Mouse (Mus musculus): ENCODE results near the gene Scand1. TPM values are rescaled to one million over a fixed set of nuclear protein-coding genes. Genes with fewer than 3 reads are reported as not detected.
A peak's percentile ranks its signal among the peaks of the same experiment; 100 is the strongest.

Gene Scand1
- polyA plus RNA-seq, 1 experiment from 2014 or later: 104 TPM

GRCm38 (mm10) chr2:156340078-156340477, 27.6 kb upstream of the Scand1 start:
- H3K9me3 ChIP-seq (ENCODE audit: control insufficient read depth, low read length): no peaks in the 10 kb centered on the region
- H3K27me3 ChIP-seq (ENCODE audit: control insufficient read depth, insufficient read depth, low read length): no peaks in the 10 kb centered on the region
- no peak overlapping the region for H3K27ac ChIP-seq
- 93% methylated on average over 4 of the region's 4 CpGs for WGBS
- no peak for DNase-seq (ENCODE audit: low spot score)
- ATAC-seq (ENCODE audit: low FRiP score): no peak
- H3K4me1 ChIP-seq (replicated peaks; ENCODE audit: control insufficient read depth, insufficient read depth, low read length): no peaks in the 10 kb centered on the region
- no peak overlapping the region for H3K9ac ChIP-seq
- no peaks in the 10 kb centered on the region for H3K36me3 ChIP-seq (replicated peaks; ENCODE audit: control insufficient read depth, insufficient read depth)
- H3K4me3 ChIP-seq (replicated peaks; ENCODE audit: low read length): no peak overlapping the region
- H3K4me2 ChIP-seq (replicated peaks): no peak overlapping the region

GRCm38 (mm10) chr2:156331446-156331965, 19.0 kb upstream of the Scand1 start:
- H3K4me2 ChIP-seq (replicated peaks): no peak overlapping the region
- H3K9me3 ChIP-seq (ENCODE audit: control insufficient read depth, low read length): no peaks in the 10 kb centered on the region
- H3K4me3 ChIP-seq (replicated peaks; ENCODE audit: low read length): no peak overlapping the region
- no peak for DNase-seq (ENCODE audit: low spot score)
- WGBS: 80% methylated on average over 7 of the region's 7 CpGs
- no peaks in the 10 kb centered on the region for H3K27me3 ChIP-seq (ENCODE audit: control insufficient read depth, insufficient read depth, low read length)
- no peak for ATAC-seq (ENCODE audit: low FRiP score)
- no peak overlapping the region for H3K9ac ChIP-seq
- no peaks in the 10 kb centered on the region for H3K36me3 ChIP-seq (replicated peaks; ENCODE audit: control insufficient read depth, insufficient read depth)
- no peak overlapping the region for H3K27ac ChIP-seq
- no peaks in the 10 kb centered on the region for H3K4me1 ChIP-seq (replicated peaks; ENCODE audit: control insufficient read depth, insufficient read depth, low read length)

DNA sequence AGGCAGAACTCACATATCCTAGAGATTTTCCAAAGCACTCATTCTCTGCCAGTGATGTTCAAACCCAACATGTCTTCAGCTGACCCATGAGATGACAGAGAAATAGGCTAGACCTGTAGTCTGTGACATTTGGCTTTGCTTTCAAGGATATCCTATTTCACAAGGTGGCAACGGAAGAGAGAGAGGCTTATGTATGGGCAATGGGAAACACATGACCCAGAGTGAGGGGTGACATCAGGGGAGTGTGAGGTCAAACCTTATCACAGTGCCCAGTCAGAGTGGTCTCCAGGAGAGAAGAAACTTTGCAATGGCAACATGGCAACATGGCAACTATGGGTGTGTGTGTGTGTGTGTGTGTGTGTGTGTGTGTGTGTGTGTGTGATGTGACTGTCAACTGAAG, 18.2 kb upstream of the Scand1 start:
- no peak overlapping the region for H3K4me2 ChIP-seq (replicated peaks)
- H3K27ac ChIP-seq: no peak overlapping the region
- DNase-seq (ENCODE audit: low spot score): no peak
- H3K9me3 ChIP-seq (ENCODE audit: control insufficient read depth, low read length): no peaks in the 10 kb centered on the region
- 65% methylated on average over 1 of the region's 1 CpGs for WGBS
- H3K4me3 ChIP-seq (replicated peaks; ENCODE audit: low read length): no peak overlapping the region
- no peak for ATAC-seq (ENCODE audit: low FRiP score)
- no peaks in the 10 kb centered on the region for H3K27me3 ChIP-seq (ENCODE audit: control insufficient read depth, insufficient read depth, low read length)
- no peak overlapping the region for H3K9ac ChIP-seq
- H3K36me3 ChIP-seq (replicated peaks; ENCODE audit: control insufficient read depth, insufficient read depth): no peaks in the 10 kb centered on the region
- no peaks in the 10 kb centered on the region for H3K4me1 ChIP-seq (replicated peaks; ENCODE audit: control insufficient read depth, insufficient read depth, low read length)

DNA sequence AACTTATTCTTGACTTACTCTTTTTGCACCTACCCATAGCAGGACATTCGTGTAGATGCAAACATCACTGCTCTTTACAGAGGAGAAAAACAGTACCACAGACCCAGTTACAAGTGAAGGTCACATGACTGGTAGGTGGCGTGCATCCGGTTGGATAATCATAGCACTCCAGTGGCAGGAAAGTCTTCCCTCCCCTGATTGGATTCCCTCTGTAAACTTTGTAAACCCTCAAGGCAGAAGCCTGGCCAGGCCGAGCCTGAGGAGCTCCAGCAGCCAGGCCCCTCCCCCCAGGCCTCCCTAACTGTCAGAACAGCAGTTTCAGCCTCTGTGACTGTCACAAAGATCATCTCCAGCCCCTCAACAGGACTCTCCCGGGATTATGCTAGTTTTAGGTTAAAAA, 12.2 kb upstream of the Scand1 start:
- no peaks in the 10 kb centered on the region for H3K4me1 ChIP-seq (replicated peaks; ENCODE audit: control insufficient read depth, insufficient read depth, low read length)
- no peaks in the 10 kb centered on the region for H3K27me3 ChIP-seq (ENCODE audit: control insufficient read depth, insufficient read depth, low read length)
- H3K4me3 ChIP-seq (replicated peaks; ENCODE audit: low read length): no peak overlapping the region
- no peaks in the 10 kb centered on the region for H3K9me3 ChIP-seq (ENCODE audit: control insufficient read depth, low read length)
- H3K4me2 ChIP-seq (replicated peaks): no peak overlapping the region
- DNase-seq (ENCODE audit: low spot score) (no peak), ATAC-seq (ENCODE audit: low FRiP score) (no peak)
- no peaks in the 10 kb centered on the region for H3K36me3 ChIP-seq (replicated peaks; ENCODE audit: control insufficient read depth, insufficient read depth)
- H3K9ac ChIP-seq: no peak overlapping the region
- 59% methylated on average over 5 of the region's 5 CpGs for WGBS
- no peak overlapping the region for H3K27ac ChIP-seq

GRCm38 (mm10) chr2:156324116-156324588, 11.6 kb upstream of the Scand1 start:
- H3K4me3 ChIP-seq (replicated peaks; ENCODE audit: low read length): no peak overlapping the region
- no peak overlapping the region for H3K9ac ChIP-seq
- no peak overlapping the region for H3K27ac ChIP-seq
- H3K9me3 ChIP-seq (ENCODE audit: control insufficient read depth, low read length): no peaks in the 10 kb centered on the region
- H3K4me2 ChIP-seq (replicated peaks): no peak overlapping the region
- WGBS: 75% methylated on average over 6 of the region's 6 CpGs
- no peak for DNase-seq (ENCODE audit: low spot score)
- H3K27me3 ChIP-seq (ENCODE audit: control insufficient read depth, insufficient read depth, low read length): no peaks in the 10 kb centered on the region
- H3K36me3 ChIP-seq (replicated peaks; ENCODE audit: control insufficient read depth, insufficient read depth): no peaks in the 10 kb centered on the region
- H3K4me1 ChIP-seq (replicated peaks; ENCODE audit: control insufficient read depth, insufficient read depth, low read length): no peaks in the 10 kb centered on the region
- ATAC-seq (ENCODE audit: low FRiP score): no peak

DNA sequence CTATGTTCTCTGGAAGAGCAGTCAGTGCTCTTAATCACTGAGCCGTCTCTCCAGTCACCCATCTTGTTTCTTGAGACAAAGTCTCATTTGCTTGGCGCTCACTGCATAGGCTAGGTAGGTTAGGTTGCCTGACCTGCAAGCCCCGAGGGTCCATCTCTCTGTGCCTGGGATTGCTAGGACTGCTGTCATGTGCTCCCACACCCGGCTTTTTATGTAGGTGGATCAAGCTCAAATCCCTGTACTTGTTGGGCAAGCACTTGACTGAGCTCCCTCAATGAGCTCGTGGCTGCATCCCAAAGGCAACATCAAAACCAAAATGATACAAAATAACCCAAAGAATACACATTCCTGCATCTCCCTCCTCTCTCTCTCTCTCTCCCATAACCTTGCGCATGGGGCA, 9.0 kb upstream of the Scand1 start:
- H3K27ac ChIP-seq: no peak overlapping the region
- H3K4me1 ChIP-seq (replicated peaks; ENCODE audit: control insufficient read depth, insufficient read depth, low read length): no peaks in the 10 kb centered on the region
- DNase-seq (ENCODE audit: low spot score) (no peak), ATAC-seq (ENCODE audit: low FRiP score) (no peak)
- 84% methylated on average over 6 of the region's 6 CpGs for WGBS
- no peak overlapping the region for H3K9ac ChIP-seq
- H3K9me3 ChIP-seq (ENCODE audit: control insufficient read depth, low read length): no peaks in the 10 kb centered on the region
- no peaks in the 10 kb centered on the region for H3K36me3 ChIP-seq (replicated peaks; ENCODE audit: control insufficient read depth, insufficient read depth)
- no peaks in the 10 kb centered on the region for H3K27me3 ChIP-seq (ENCODE audit: control insufficient read depth, insufficient read depth, low read length)
- H3K4me2 ChIP-seq (replicated peaks): no peak overlapping the region
- no peak overlapping the region for H3K4me3 ChIP-seq (replicated peaks; ENCODE audit: low read length)

GRCm38 (mm10) chr2:156318491-156318890, 6.0 kb upstream of the Scand1 start:
- ATAC-seq (ENCODE audit: low FRiP score) (no peak), DNase-seq (ENCODE audit: low spot score) (no peak)
- peaks cover 4% of the 10 kb centered on the region; the same call in 1 of the 2 replicates for H3K36me3 ChIP-seq (replicated peaks; ENCODE audit: control insufficient read depth, insufficient read depth)

GRCm38 (mm10) chr2:156314811-156315210, 2.3 kb upstream of the Scand1 start:
- Histone ChIP-seq H3K36me3 (replicated peaks; ENCODE audit: control insufficient read depth, insufficient read depth) (peaks cover 4% of the 10 kb centered on the region; the same call in 1 of the 2 replicates), H3K9ac (no peak overlapping the region), H3K4me2 (replicated peaks) (no peak overlapping the region), H3K4me3 (replicated peaks; ENCODE audit: low read length) (no peak overlapping the region), H3K9me3 (ENCODE audit: control insufficient read depth, low read length) (no peaks in the 10 kb centered on the region), H3K27me3 (ENCODE audit: control insufficient read depth, insufficient read depth, low read length) (no peaks in the 10 kb centered on the region), H3K4me1 (replicated peaks; ENCODE audit: control insufficient read depth, insufficient read depth, low read length) (peaks cover 13% of the 10 kb centered on the region; the same call in 1 of the 2 replicates), H3K27ac (no peak overlapping the region)
- 97% methylated on average over 6 of the region's 6 CpGs for whole genome bisulfite sequencing
- DNase-seq (ENCODE audit: low spot score) (no peak), ATAC-seq (ENCODE audit: low FRiP score) (no peak)

More at GRCm38 (mm10) chr2:156318491-156318890, 6.0 kb upstream of the Scand1 start:
- Histone ChIP-seq H3K4me1 (replicated peaks; ENCODE audit: control insufficient read depth, insufficient read depth, low read length) (no peaks in the 10 kb centered on the region), H3K27ac (no peak overlapping the region), H3K9me3 (ENCODE audit: control insufficient read depth, low read length) (no peaks in the 10 kb centered on the region), H3K27me3 (ENCODE audit: control insufficient read depth, insufficient read depth, low read length) (no peaks in the 10 kb centered on the region), H3K9ac (no peak overlapping the region), H3K4me3 (replicated peaks; ENCODE audit: low read length) (no peak overlapping the region), H3K4me2 (replicated peaks) (no peak overlapping the region)

DNA sequence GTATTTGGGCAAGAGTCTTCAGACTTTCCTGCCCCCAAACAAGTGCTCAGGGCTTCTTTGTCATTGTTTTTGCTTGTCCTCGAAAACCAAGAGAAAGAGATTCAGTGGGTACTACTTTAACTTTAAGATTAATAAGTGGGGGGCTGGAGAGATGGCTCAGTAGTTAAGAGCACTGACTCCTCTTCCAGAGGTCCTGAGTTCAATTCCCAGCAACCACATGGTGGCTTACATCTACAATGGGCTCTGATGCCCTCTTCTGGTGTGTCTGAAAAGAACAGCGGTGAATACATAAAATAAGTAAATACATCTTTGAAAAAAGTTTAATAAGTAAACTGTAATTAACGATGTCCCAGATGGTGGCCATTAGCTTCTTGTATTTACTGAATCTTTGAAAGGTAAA, 649 bp upstream of the Scand1 start:
- Histone ChIP-seq H3K9ac (peak overlapping the region; percentile 97; the same call in 1 of the 2 replicates), H3K9me3 (ENCODE audit: control insufficient read depth, low read length) (no peaks in the 10 kb centered on the region), H3K4me1 (replicated peaks; ENCODE audit: control insufficient read depth, insufficient read depth, low read length) (peaks cover 13% of the 10 kb centered on the region; the same call in 1 of the 2 replicates), H3K4me3 (replicated peaks; ENCODE audit: low read length) (peak overlapping the region; percentile 94), H3K36me3 (replicated peaks; ENCODE audit: control insufficient read depth, insufficient read depth) (peaks cover 9% of the 10 kb centered on the region; the same call in 1 of the 2 replicates), H3K27ac (0 out of 2 replicates have a peak overlapping the region, but pooled peaks have one; percentile 97), H3K27me3 (ENCODE audit: control insufficient read depth, insufficient read depth, low read length) (no peaks in the 10 kb centered on the region), H3K4me2 (replicated peaks) (peak overlapping the region; percentile 86)
- no peak for DNase-seq (ENCODE audit: low spot score)
- ATAC-seq (ENCODE audit: low FRiP score): no peak
- WGBS: 48% methylated on average over 3 of the region's 3 CpGs
